In the genomic region with DNA sequence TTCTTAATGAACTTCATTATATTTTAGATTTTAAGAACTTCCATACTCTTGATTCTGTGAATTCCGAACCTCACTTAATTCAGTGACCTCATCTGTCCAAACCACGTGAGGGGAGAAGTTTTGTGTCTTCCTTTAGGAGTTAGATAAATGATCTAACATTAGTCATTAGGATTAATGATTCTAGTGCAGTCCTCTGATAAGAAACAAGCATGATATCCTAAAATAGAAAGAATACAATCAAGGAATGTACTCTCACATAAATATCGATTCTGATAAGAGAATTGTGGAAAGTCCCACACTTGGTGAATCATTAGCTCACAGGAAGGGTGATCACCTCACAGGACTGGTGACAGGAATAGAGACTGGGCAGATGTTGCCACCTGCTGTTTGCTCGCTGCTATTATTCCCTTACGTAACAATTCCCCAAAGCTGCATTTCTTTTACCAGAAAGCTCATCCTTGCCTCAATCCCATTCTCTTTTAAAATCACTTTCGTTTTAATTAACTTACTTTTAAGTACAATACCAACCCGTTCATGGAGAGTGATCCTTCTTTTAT, we compare ENCODE assay signal across 8 mouse cellular contexts. TPM values are rescaled to one million over a fixed set of nuclear protein-coding genes. Genes with fewer than 3 reads are reported as not detected.
DNase-seq lines count a peak whose midpoint lies in the region; ATAC-seq and TF ChIP-seq lines count a peak whose summit lies in the region.
"Had no signal": no experiment of that assay in that cellular context is flagged by ENCODE, and none has a peak within 500 bp of the region (broad histone marks: within the 10 kb centered on the region; RNA-seq: fewer than 3 reads in every experiment).

No protein-coding gene starts in this region.

- TF ChIP-seq POLR2A in brain, embryonic 14.5 days (IDR thresholded peaks at IDR 0.05; ENCODE audit: borderline replicate concordance, extremely low read depth, insufficient read depth, insufficient read length, poor library complexity, severe bottlenecking), result no peak

- 28% methylated on average over 7 of the region's 7 CpGs for WGBS in forebrain, embryonic 14.5 days
- 23% methylated on average over 7 of the region's 7 CpGs for WGBS in hindbrain, embryonic 15.5 days

- H3K36me3 ChIP-seq in forebrain, embryonic 14.5 days (ENCODE audit: control insufficient read depth, insufficient read depth, low read length), result no peaks in the 10 kb centered on the region
- no peaks in the 10 kb centered on the region for H3K36me3 ChIP-seq in hindbrain, embryonic 15.5 days
- H3K36me3 ChIP-seq: limb, embryonic 12.5 days had no signal

- no peak overlapping the region for H3K27ac ChIP-seq in forebrain, embryonic 14.5 days (ENCODE audit: low read depth, low read length)
- no peak overlapping the region for H3K27ac ChIP-seq in hindbrain, embryonic 15.5 days (replicated peaks)
- H3K27ac ChIP-seq: limb, embryonic 12.5 days had no signal

- H3K4me2 ChIP-seq in forebrain, embryonic 14.5 days (ENCODE audit: low read length), result no peak overlapping the region
- no peak overlapping the region for H3K4me2 ChIP-seq in hindbrain, embryonic 15.5 days
- H3K4me2 ChIP-seq: limb, embryonic 12.5 days had no signal

- no peak overlapping the region for H3K4me3 ChIP-seq in forebrain, embryonic 14.5 days (ENCODE audit: low read depth, low read length)
- H3K4me3 ChIP-seq in hindbrain, embryonic 15.5 days, result no peak overlapping the region
- H3K4me3 ChIP-seq: limb, embryonic 12.5 days had no signal

- TF ChIP-seq CTCF in brain, embryonic 14.5 days (IDR thresholded peaks at IDR 0.05; ENCODE audit: borderline replicate concordance, extremely low read depth, insufficient read depth, insufficient read length), result peak; percentile 77; the same call in 1 of the 2 replicates

- H3K27me3 ChIP-seq in forebrain, embryonic 14.5 days (replicated peaks; ENCODE audit: control insufficient read depth, insufficient read depth, low read length), result no peaks in the 10 kb centered on the region
- no peaks in the 10 kb centered on the region for H3K27me3 ChIP-seq in hindbrain, embryonic 15.5 days
- H3K27me3 ChIP-seq: limb, embryonic 12.5 days had no signal

- no peak overlapping the region for H3K9ac ChIP-seq in forebrain, embryonic 14.5 days (ENCODE audit: low read length)
- no peak overlapping the region for H3K9ac ChIP-seq in hindbrain, embryonic 15.5 days
- H3K9ac ChIP-seq: limb, embryonic 12.5 days had no signal

- peak; percentile 81 for ATAC-seq in forebrain, embryonic 14.5 days
- ATAC-seq in hindbrain, embryonic 15.5 days (ENCODE audit: low FRiP score, low read depth), result peak; percentile 68; the same call in 1 of the 2 replicates

- DNase-seq in Muller cell, postnatal 12 days (ENCODE audit: inconsistent ontology term), result peak; percentile 73
- DNase-seq in brain, embryonic 14.5 days (ENCODE audit: low read depth), result peak; percentile 78
- DNase-seq in forebrain, embryonic 14.5 days (ENCODE audit: low spot score), result peak; percentile 62
- DNase-seq in layer of hippocampus, postnatal 10 days (ENCODE audit: low spot score in 2 of 2), result peak; percentile 45 to 64
- peak; percentile 28 to 56 for DNase-seq in lung, postnatal 4 days
- DNase-seq in right cerebral cortex, postnatal 14 days, result peak; percentile 25

- no peaks in the 10 kb centered on the region for H3K4me1 ChIP-seq in forebrain, embryonic 14.5 days (ENCODE audit: control insufficient read depth, insufficient read depth, low read length)
- H3K4me1 ChIP-seq in hindbrain, embryonic 15.5 days (replicated peaks), result no peaks in the 10 kb centered on the region

- H3K9me3 ChIP-seq in forebrain, embryonic 14.5 days (replicated peaks; ENCODE audit: control insufficient read depth, low read length), result no peaks in the 10 kb centered on the region
- no peaks in the 10 kb centered on the region for H3K9me3 ChIP-seq in hindbrain, embryonic 15.5 days
- H3K9me3 ChIP-seq: limb, embryonic 12.5 days had no signal

RNA-seq across cellular contexts. Expression of gene Lgsn, which starts 22.3 kb away (rescaled TPM):
- polyA plus RNA-seq in brain, embryonic 14.5 days (2012; rRNA removed), result not detected in 2 replicates
- polyA plus RNA-seq in forebrain, embryonic 14.5 days (2014; fragmentation: Nextera tagmentation; extraction: Ambion mirVana), result not detected in 2 replicates
- polyA plus RNA-seq in hindbrain, embryonic 15.5 days (2015; fragmentation: Nextera tagmentation; extraction: Ambion mirVana), result not detected in 2 replicates
- not detected for total RNA-seq in layer of hippocampus, postnatal 10 days (2021)
- polyA plus RNA-seq: limb, embryonic 12.5 days had no signal

Comparison
In these comparisons a context has a peak if more than half of its experiments do, and no peak if none do; other contexts are left out.
1. DNase-seq: peak in every context shown above with its lines; median percentile 78 in brain, embryonic 14.5 days; 73 in Muller cell, postnatal 12 days; 62 in forebrain, embryonic 14.5 days; 54 in layer of hippocampus, postnatal 10 days; 42 in lung, postnatal 4 days; 25 in right cerebral cortex, postnatal 14 days.